Mouse (Mus musculus) brain, embryonic 14.5 days (tissue): ENCODE measurements around the gene Fam83e. TPM values are rescaled to one million over a fixed set of nuclear protein-coding genes. Genes with fewer than 3 reads are reported as not detected.

Experiments
- DNase-seq: peaks from one replicate; pipeline ENCODE4 v3.0.0-alpha.2; 2011; ENCODE audit warnings: low read depth
- CTCF ChIP-seq: fragments of 200-500 bp; IDR thresholded peaks from 2 replicates; pipeline ENCODE4 v1.5.1; 2012; ENCODE audit warnings: inconsistent platforms, mild to moderate bottlenecking, moderate library complexity, borderline replicate concordance; ENCODE audit not compliant: insufficient read depth, insufficient read length; ENCODE audit errors: extremely low read depth
- POLR2A ChIP-seq: fragments of 200-500 bp; IDR thresholded peaks from 2 replicates; pipeline ENCODE4 v1.6.1; 2012; ENCODE audit warnings: mild to moderate bottlenecking, inconsistent platforms, borderline replicate concordance; ENCODE audit not compliant: poor library complexity, insufficient read depth, insufficient read length, severe bottlenecking; ENCODE audit errors: extremely low read depth
- polyA plus RNA-seq: library from polyadenylated mRNA; depleted of rRNA; stranded (reverse); fragments of >200 nt; gene quantifications from 2 replicates; pipeline ENCODE4 v1.2.3, GENCODE M21; 2012; rRNA removed

Fam83e gene
- polyA plus RNA-seq, result 0.68 and 0.83 TPM in 2 replicates

- DNase-seq, result no peak
- TF ChIP-seq CTCF (peak; percentile 23; the same call in 1 of the 2 replicates), POLR2A (no peak)
Measured at GRCm38 (mm10) chr7:45720413-45721233, at the start of gene Fam83e. Fam83e (plus strand) TSS chr7:45721212.

- no peak for TF ChIP-seq CTCF
- no peak for TF ChIP-seq POLR2A
- no peak for DNase-seq
Measured at GRCm38 (mm10) chr7:45677627-45678295, 43.3 kb upstream of the Fam83e start.

- no peak for DNase-seq
Measured at GRCm38 (mm10) chr7:45678513-45678912, 42.5 kb upstream of the Fam83e start.

GRCm38 (mm10) chr7:45679966-45680621 lies 40.9 kb upstream of the Fam83e start:
- DNase-seq, result no peak
- TF ChIP-seq POLR2A (no peak), CTCF (no peak)

More at GRCm38 (mm10) chr7:45678513-45678912, 42.5 kb upstream of the Fam83e start:
- no peak for TF ChIP-seq POLR2A
- no peak for TF ChIP-seq CTCF

GRCm38 (mm10) chr7:45681046-45681736 lies 39.8 kb upstream of the Fam83e start:
- TF ChIP-seq POLR2A, result no peak
- TF ChIP-seq CTCF, result no peak

GRCm38 (mm10) chr7:45682144-45683126 lies 38.6 kb upstream of the Fam83e start:
- peak; percentile 100 for TF ChIP-seq CTCF
- peak; percentile 47; the same call in 1 of the 2 replicates for TF ChIP-seq POLR2A
- peak; percentile 95 for DNase-seq

More at GRCm38 (mm10) chr7:45681046-45681736, 39.8 kb upstream of the Fam83e start:
- DNase-seq, result no peak

- no peak for DNase-seq
- TF ChIP-seq POLR2A, result no peak
- TF ChIP-seq CTCF, result no peak
Measured at GRCm38 (mm10) chr7:45683396-45684050, 37.5 kb upstream of the Fam83e start, which contains the start of gene Ntn5. Ntn5 (plus strand) TSS chr7:45684022.

GRCm38 (mm10) chr7:45685811-45686210 lies 35.2 kb upstream of the Fam83e start:
- DNase-seq, result no peak
- TF ChIP-seq POLR2A (no peak), CTCF (no peak)

- DNase-seq, result no peak
- TF ChIP-seq CTCF (no peak), POLR2A (no peak)
Measured at GRCm38 (mm10) chr7:45686841-45687240, 34.2 kb upstream of the Fam83e start.
